Mouse (Mus musculus) mammary gland, adult 2 months (tissue): ENCODE results near the gene Lrrc20. TPM values are rescaled to one million over a fixed set of nuclear protein-coding genes. Genes with fewer than 3 reads are reported as not detected.

Experiments
- polyA plus RNA-seq: library from polyadenylated mRNA; depleted of rRNA; stranded (reverse); fragments of >200 nt; gene quantifications from 2 replicates; pipeline ENCODE4 v1.2.3, GENCODE M21; 2012; ENCODE audit warnings: low replicate concordance; rRNA removed

Lrrc20 gene
- 6.8 and 43.1 TPM in 2 replicates for polyA plus RNA-seq

GRCm38 (mm10) chr10:61475594-61476439 lies at the start of gene Lrrc20:
TSS of gene Lrrc20 (plus strand) at chr10:61475801.

GRCm38 (mm10) chr10:61452645-61453044 lies 23.0 kb upstream of the Lrrc20 start, which contains the start of gene Eif4ebp2:
TSS of gene Eif4ebp2 (minus strand) at chr10:61452661.

Other genes starting within 250 kb of the Lrrc20 start
- 4.3 and 7.4 TPM in 2 replicates for gene Adamts14, start 202.4 kb upstream of the Lrrc20 start, polyA plus RNA-seq
- 6.2 and 10.7 TPM in 2 replicates for gene Prf1, start 178.0 kb upstream of the Lrrc20 start, polyA plus RNA-seq
- gene Pald1, start 92.3 kb upstream of the Lrrc20 start, polyA plus RNA-seq, result 23.7 and 27.5 TPM in 2 replicates
- 0.04 and 0.16 TPM in 2 replicates for gene Nodal, start 57.8 kb upstream of the Lrrc20 start, polyA plus RNA-seq
- gene Eif4ebp2, start 23.1 kb upstream of the Lrrc20 start, polyA plus RNA-seq, result 161 and 181 TPM in 2 replicates
- gene Npffr1, start 119.7 kb downstream of the Lrrc20 start, polyA plus RNA-seq, result 0.33 and 0.60 TPM in 2 replicates
- 47.5 and 52.5 TPM in 2 replicates for gene Ppa1, start 172.8 kb downstream of the Lrrc20 start, polyA plus RNA-seq
- gene Sar1a, start 204.5 kb downstream of the Lrrc20 start, polyA plus RNA-seq, result 72.7 and 111 TPM in 2 replicates
- gene Tysnd1, start 219.7 kb downstream of the Lrrc20 start, polyA plus RNA-seq, result 68.9 and 156 TPM in 2 replicates
- 84.3 and 117 TPM in 2 replicates for gene Aifm2, start 239.5 kb downstream of the Lrrc20 start, polyA plus RNA-seq